Mouse (Mus musculus) erythroblast, embryonic 14.5 days (primary cell): ENCODE results near the gene Jade1. TPM values are rescaled to one million over a fixed set of nuclear protein-coding genes. Genes with fewer than 3 reads are reported as not detected.

ENCODE experiments used
- H3K27me3 ChIP-seq: 2 replicates; pipeline ENCODE4 v1.6.1; 2012; ENCODE audit warnings: inconsistent platforms; ENCODE audit not compliant: control insufficient read depth
- H3K36me3 ChIP-seq: 2 replicates; pipeline ENCODE4 v1.6.1; 2012; ENCODE audit warnings: mild to moderate bottlenecking, inconsistent platforms; ENCODE audit not compliant: control insufficient read depth
- H3K4me1 ChIP-seq: 2 replicates; pipeline ENCODE4 v1.6.1; 2012; ENCODE audit warnings: inconsistent platforms; ENCODE audit not compliant: control insufficient read depth
- H3K4me3 ChIP-seq: replicated peaks from 2 replicates; pipeline ENCODE3; 2012; ENCODE audit warnings: moderate library complexity, mild to moderate bottlenecking, inconsistent platforms
- H3K9me3 ChIP-seq: 2 replicates; pipeline ENCODE4 v1.6.1; 2012; ENCODE audit warnings: low read length, inconsistent platforms, mixed read lengths; ENCODE audit not compliant: control insufficient read depth
- GATA1 ChIP-seq: IDR thresholded peaks from 2 replicates; pipeline ENCODE4 v1.6.1; 2012; ENCODE audit warnings: low read length, inconsistent platforms, mixed read lengths
- TAL1 ChIP-seq: IDR thresholded peaks from 3 replicates; pipeline ENCODE4 v1.6.1; 2012; ENCODE audit warnings: low read length, inconsistent platforms, mixed read lengths
- polyA plus RNA-seq: library from polyadenylated mRNA; stranded (reverse); fragments of >175 nt; gene quantifications from 2 replicates; pipeline ENCODE4 v1.2.3, GENCODE M21; 2012

The Jade1 gene
- polyA plus RNA-seq, 1 experiment: 0.53 TPM

- no peak for TF ChIP-seq TAL1
- no peak for TF ChIP-seq GATA1
- Histone ChIP-seq H3K27me3 (no peaks in the 10 kb centered on the region), H3K9me3 (0 out of 2 replicates have a peak, but pooled peaks cover 3% of the 10 kb centered on the region), H3K4me1 (no peaks in the 10 kb centered on the region), H3K36me3 (no peaks in the 10 kb centered on the region), H3K4me3 (no peak overlapping the region)
Observed at GRCm38 (mm10) chr3:41522226-41523005, 33.1 kb upstream of the Jade1 start.

GRCm38 (mm10) chr3:41523006-41523375 lies 32.5 kb upstream of the Jade1 start:
- TF ChIP-seq GATA1: no peak
- TF ChIP-seq TAL1: no peak
- Histone ChIP-seq H3K36me3 (no peaks in the 10 kb centered on the region), H3K4me3 (no peak overlapping the region), H3K4me1 (no peaks in the 10 kb centered on the region), H3K27me3 (no peaks in the 10 kb centered on the region), H3K9me3 (0 out of 2 replicates have a peak, but pooled peaks cover 3% of the 10 kb centered on the region)

- H3K9me3 ChIP-seq: 0 out of 2 replicates have a peak, but pooled peaks cover 3% of the 10 kb centered on the region
- no peaks in the 10 kb centered on the region for H3K4me1 ChIP-seq
- H3K4me3 ChIP-seq: no peak overlapping the region
- no peaks in the 10 kb centered on the region for H3K36me3 ChIP-seq
- no peaks in the 10 kb centered on the region for H3K27me3 ChIP-seq
- TF ChIP-seq GATA1 (no peak), TAL1 (no peak)
Observed at GRCm38 (mm10) chr3:41523460-41523859, 32.1 kb upstream of the Jade1 start.

GRCm38 (mm10) chr3:41528291-41528969 lies 27.1 kb upstream of the Jade1 start:
- TF ChIP-seq TAL1: no peak
- no peak for TF ChIP-seq GATA1
- H3K4me3 ChIP-seq: no peak overlapping the region
- H3K4me1 ChIP-seq: no peaks in the 10 kb centered on the region

DNA sequence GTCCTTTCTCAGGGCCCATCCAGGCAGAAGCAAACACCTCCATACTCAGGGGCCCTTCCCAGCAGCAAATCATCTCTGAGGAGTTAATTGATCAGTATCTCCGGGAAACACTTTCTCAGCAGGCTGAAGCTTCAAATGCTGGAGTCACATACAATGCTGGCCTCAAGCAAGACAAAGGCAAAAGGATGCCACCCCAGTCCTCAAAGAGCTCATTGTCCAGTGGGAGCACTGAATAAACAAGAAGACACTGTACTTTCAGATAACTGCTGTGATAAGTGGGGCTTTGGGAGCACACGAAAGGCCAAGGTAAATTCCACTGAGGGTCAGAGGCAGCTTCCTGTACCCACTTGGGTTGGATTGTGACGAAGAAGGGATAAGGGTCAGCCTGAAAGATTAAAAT lies 25.4 kb upstream of the Jade1 start:
- no peaks in the 10 kb centered on the region for H3K36me3 ChIP-seq
- TF ChIP-seq TAL1 (no peak), GATA1 (no peak)
- 0 out of 2 replicates have a peak, but pooled peaks cover 1% of the 10 kb centered on the region for H3K9me3 ChIP-seq
- H3K4me1 ChIP-seq: no peaks in the 10 kb centered on the region
- no peaks in the 10 kb centered on the region for H3K27me3 ChIP-seq
- H3K4me3 ChIP-seq: no peak overlapping the region

More at GRCm38 (mm10) chr3:41528291-41528969, 27.1 kb upstream of the Jade1 start:
- Histone ChIP-seq H3K9me3 (0 out of 2 replicates have a peak, but pooled peaks cover 3% of the 10 kb centered on the region), H3K36me3 (no peaks in the 10 kb centered on the region), H3K27me3 (no peaks in the 10 kb centered on the region)

GRCm38 (mm10) chr3:41531541-41531940 lies 24.0 kb upstream of the Jade1 start:
- Histone ChIP-seq H3K4me1 (no peaks in the 10 kb centered on the region), H3K9me3 (no peaks in the 10 kb centered on the region), H3K27me3 (no peaks in the 10 kb centered on the region), H3K4me3 (no peak overlapping the region), H3K36me3 (no peaks in the 10 kb centered on the region)
- TF ChIP-seq TAL1: no peak
- no peak for TF ChIP-seq GATA1

- no peaks in the 10 kb centered on the region for H3K9me3 ChIP-seq
- TF ChIP-seq TAL1 (no peak), GATA1 (no peak)
- no peak overlapping the region for H3K4me3 ChIP-seq
- H3K4me1 ChIP-seq: no peaks in the 10 kb centered on the region
- H3K36me3 ChIP-seq: no peaks in the 10 kb centered on the region
- H3K27me3 ChIP-seq: no peaks in the 10 kb centered on the region
Observed at GRCm38 (mm10) chr3:41532109-41532508, 23.4 kb upstream of the Jade1 start.

- H3K27me3 ChIP-seq: no peaks in the 10 kb centered on the region
- H3K4me1 ChIP-seq: no peaks in the 10 kb centered on the region
- TF ChIP-seq GATA1: no peak
- TF ChIP-seq TAL1: no peak
- no peaks in the 10 kb centered on the region for H3K36me3 ChIP-seq
- no peak overlapping the region for H3K4me3 ChIP-seq
- no peaks in the 10 kb centered on the region for H3K9me3 ChIP-seq
Observed at GRCm38 (mm10) chr3:41533660-41534059, 21.9 kb upstream of the Jade1 start.

DNA sequence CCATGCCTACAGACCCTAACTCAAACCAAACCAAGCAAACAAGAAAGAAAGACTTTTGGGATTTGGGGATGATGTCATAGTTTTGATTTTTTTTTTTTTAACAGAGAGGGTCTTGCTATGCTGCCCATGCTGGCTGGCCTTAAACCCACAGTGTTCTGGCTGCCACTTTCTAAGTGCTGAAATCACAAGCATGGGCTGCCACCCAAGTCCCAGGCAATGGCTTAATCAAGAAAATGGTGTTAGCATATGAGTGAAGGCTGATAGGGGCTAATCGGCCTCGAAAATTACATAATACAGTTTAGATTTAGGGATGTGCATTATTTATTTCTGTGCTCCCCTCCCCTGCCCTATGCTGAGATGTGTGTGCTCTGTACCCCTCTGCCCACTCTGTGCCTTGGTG lies 17.6 kb upstream of the Jade1 start:
- H3K4me1 ChIP-seq: no peaks in the 10 kb centered on the region
- no peaks in the 10 kb centered on the region for H3K27me3 ChIP-seq
- H3K9me3 ChIP-seq: no peaks in the 10 kb centered on the region
- H3K36me3 ChIP-seq: no peaks in the 10 kb centered on the region
- TF ChIP-seq TAL1 (no peak), GATA1 (no peak)
- no peak overlapping the region for H3K4me3 ChIP-seq
